Comparison of ENCODE assay signal across 7 mouse cellular contexts in the genomic region with DNA sequence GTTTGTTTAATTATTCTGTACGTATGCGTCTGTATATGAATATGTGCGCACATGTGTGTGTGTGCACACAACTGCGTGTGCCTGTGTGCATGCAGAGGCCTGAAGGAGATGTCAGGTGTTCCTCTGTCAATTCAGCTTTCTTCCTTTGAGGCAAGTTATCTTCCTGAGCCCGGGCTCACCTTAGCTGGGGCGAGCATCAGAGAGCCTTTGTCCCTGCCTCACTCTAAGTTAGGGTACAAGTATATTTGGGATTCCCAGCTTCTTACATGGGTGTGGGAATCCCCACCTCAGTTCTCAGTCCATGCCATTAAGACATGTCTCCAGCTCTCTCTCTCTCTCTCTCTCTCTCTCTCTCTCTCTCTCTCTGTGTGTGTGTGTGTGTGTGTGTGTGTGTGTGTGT. TPM values are rescaled to one million over a fixed set of nuclear protein-coding genes. Genes with fewer than 3 reads are reported as not detected.
A peak's percentile ranks its signal among the peaks of the same experiment; 100 is the strongest.
DNase-seq lines count a peak whose midpoint lies in the region; ATAC-seq lines count a peak whose summit lies in the region.

No protein-coding gene starts in this region.

- peak; percentile 15; the same call in 1 of the 2 replicates for ATAC-seq in lung, embryonic 16.5 days (ENCODE audit: low read depth)
- peak; percentile 23; the same call in 1 of the 2 replicates for ATAC-seq in forebrain, embryonic 15.5 days (replicated peaks)
- ATAC-seq in liver, embryonic 13.5 days (ENCODE audit: low read depth), result no peak
- ATAC-seq in stomach, embryonic 15.5 days (ENCODE audit: insufficient read depth, low FRiP score, low read depth), result 0 out of 2 replicates have a peak, but pooled peaks have one; percentile 8

- H3K4me3 ChIP-seq in lung, embryonic 16.5 days (ENCODE audit: low read length), result peak overlapping the region; percentile 33
- peak overlapping the region; percentile 37; the same call in 1 of the 2 replicates for H3K4me3 ChIP-seq in forebrain, embryonic 15.5 days
- H3K4me3 ChIP-seq in liver, embryonic 13.5 days (replicated peaks), result no peak overlapping the region; the same call in 1 of the 2 replicates
- H3K4me3 ChIP-seq in stomach, embryonic 15.5 days (replicated peaks), result peak overlapping the region; percentile 34

- peak overlapping the region; percentile 50 for H3K9ac ChIP-seq in lung, embryonic 16.5 days (ENCODE audit: low read length)
- H3K9ac ChIP-seq in forebrain, embryonic 15.5 days (replicated peaks), result 0 out of 2 replicates have a peak overlapping the region, but pooled peaks have one; percentile 36
- H3K9ac ChIP-seq in liver, embryonic 13.5 days, result 0 out of 2 replicates have a peak overlapping the region, but pooled peaks have one; percentile 9
- H3K9ac ChIP-seq in stomach, embryonic 15.5 days, result no peak overlapping the region

- no peaks in the 10 kb centered on the region for H3K27me3 ChIP-seq in lung, embryonic 16.5 days (ENCODE audit: control insufficient read depth, insufficient read depth, low read depth, low read length)
- H3K27me3 ChIP-seq in forebrain, embryonic 15.5 days, result no peaks in the 10 kb centered on the region
- no peaks in the 10 kb centered on the region for H3K27me3 ChIP-seq in liver, embryonic 13.5 days
- H3K27me3 ChIP-seq in stomach, embryonic 15.5 days (replicated peaks), result no peaks in the 10 kb centered on the region

- WGBS in lung, embryonic 16.5 days, result 3% methylated on average over 6 of the region's 6 CpGs
- WGBS in forebrain, embryonic 15.5 days, result 4% methylated on average over 6 of the region's 6 CpGs
- WGBS in liver, embryonic 13.5 days (ENCODE audit: insufficient replicate concordance), result 17% methylated on average over 6 of the region's 6 CpGs
- WGBS in stomach, embryonic 15.5 days, result 8% methylated on average over 6 of the region's 6 CpGs

- peak overlapping the region; percentile 60 for H3K4me2 ChIP-seq in lung, embryonic 16.5 days (ENCODE audit: low read depth, low read length)
- H3K4me2 ChIP-seq in forebrain, embryonic 15.5 days (replicated peaks), result peak overlapping the region; percentile 58
- peak overlapping the region; percentile 44 for H3K4me2 ChIP-seq in liver, embryonic 13.5 days
- H3K4me2 ChIP-seq in stomach, embryonic 15.5 days, result peak overlapping the region; percentile 54

- peaks cover 20% of the 10 kb centered on the region for H3K4me1 ChIP-seq in lung, embryonic 16.5 days (replicated peaks; ENCODE audit: control insufficient read depth, insufficient read depth, low read length)
- H3K4me1 ChIP-seq in forebrain, embryonic 15.5 days, result peaks cover 28% of the 10 kb centered on the region
- H3K4me1 ChIP-seq in liver, embryonic 13.5 days (replicated peaks), result peaks cover 5% of the 10 kb centered on the region
- peaks cover 14% of the 10 kb centered on the region for H3K4me1 ChIP-seq in stomach, embryonic 15.5 days

- no peaks in the 10 kb centered on the region for H3K9me3 ChIP-seq in lung, embryonic 16.5 days (ENCODE audit: control insufficient read depth, low read length)
- H3K9me3 ChIP-seq in forebrain, embryonic 15.5 days, result no peaks in the 10 kb centered on the region
- no peaks in the 10 kb centered on the region for H3K9me3 ChIP-seq in liver, embryonic 13.5 days (replicated peaks)
- H3K9me3 ChIP-seq in stomach, embryonic 15.5 days, result no peaks in the 10 kb centered on the region

- peak overlapping the region; percentile 97 for H3K27ac ChIP-seq in lung, embryonic 16.5 days (ENCODE audit: low read length)
- peak overlapping the region; percentile 79 for H3K27ac ChIP-seq in forebrain, embryonic 15.5 days (replicated peaks)
- 0 out of 2 replicates have a peak overlapping the region, but pooled peaks have one; percentile 18 for H3K27ac ChIP-seq in liver, embryonic 13.5 days
- H3K27ac ChIP-seq in stomach, embryonic 15.5 days, result peak overlapping the region; percentile 89

- no peak for DNase-seq in lung, postnatal 4 days
- DNase-seq in liver, embryonic 13.5 days, result no peak
- DNase-seq in natural killer cell, adult 2 months (ENCODE audit: low spot score in 2 of 2), result no peak
- DNase-seq in T-cell, adult 2 months (ENCODE audit: low spot score), result no peak

- no peaks in the 10 kb centered on the region for H3K36me3 ChIP-seq in lung, embryonic 16.5 days (ENCODE audit: control insufficient read depth, insufficient read depth, low read length)
- no peaks in the 10 kb centered on the region for H3K36me3 ChIP-seq in forebrain, embryonic 15.5 days
- no peaks in the 10 kb centered on the region for H3K36me3 ChIP-seq in liver, embryonic 13.5 days
- no peaks in the 10 kb centered on the region for H3K36me3 ChIP-seq in stomach, embryonic 15.5 days

RNA-seq across cellular contexts. Expression of gene Skor1, which starts 56.2 kb away (rescaled TPM):
- polyA plus RNA-seq in lung, embryonic 16.5 days (2015; fragmentation: Nextera tagmentation; extraction: Ambion mirVana), result 0.09 TPM in 1 of 2 replicates, not detected in the other
- 0.36 and 0.61 TPM in 2 replicates for polyA plus RNA-seq in forebrain, embryonic 15.5 days (2015; fragmentation: Nextera tagmentation; extraction: Ambion mirVana)
- polyA plus RNA-seq in liver, embryonic 13.5 days (2015; fragmentation: Nextera tagmentation; extraction: Ambion mirVana), result not detected in 2 replicates
- 0.05 TPM in 1 of 2 replicates, not detected in the other for polyA plus RNA-seq in stomach, embryonic 15.5 days (2015; fragmentation: Nextera tagmentation; extraction: Ambion mirVana)

Comparison
In these comparisons a context has a peak if more than half of its experiments do, and no peak if none do; other contexts are left out.
1. H3K27ac ChIP-seq: peak in every context shown above with its lines; median percentile 97 in lung, embryonic 16.5 days; 89 in stomach, embryonic 15.5 days; 79 in forebrain, embryonic 15.5 days; 18 in liver, embryonic 13.5 days.